Mouse (Mus musculus): Measurements from ENCODE around the gene Med22.

DNA sequence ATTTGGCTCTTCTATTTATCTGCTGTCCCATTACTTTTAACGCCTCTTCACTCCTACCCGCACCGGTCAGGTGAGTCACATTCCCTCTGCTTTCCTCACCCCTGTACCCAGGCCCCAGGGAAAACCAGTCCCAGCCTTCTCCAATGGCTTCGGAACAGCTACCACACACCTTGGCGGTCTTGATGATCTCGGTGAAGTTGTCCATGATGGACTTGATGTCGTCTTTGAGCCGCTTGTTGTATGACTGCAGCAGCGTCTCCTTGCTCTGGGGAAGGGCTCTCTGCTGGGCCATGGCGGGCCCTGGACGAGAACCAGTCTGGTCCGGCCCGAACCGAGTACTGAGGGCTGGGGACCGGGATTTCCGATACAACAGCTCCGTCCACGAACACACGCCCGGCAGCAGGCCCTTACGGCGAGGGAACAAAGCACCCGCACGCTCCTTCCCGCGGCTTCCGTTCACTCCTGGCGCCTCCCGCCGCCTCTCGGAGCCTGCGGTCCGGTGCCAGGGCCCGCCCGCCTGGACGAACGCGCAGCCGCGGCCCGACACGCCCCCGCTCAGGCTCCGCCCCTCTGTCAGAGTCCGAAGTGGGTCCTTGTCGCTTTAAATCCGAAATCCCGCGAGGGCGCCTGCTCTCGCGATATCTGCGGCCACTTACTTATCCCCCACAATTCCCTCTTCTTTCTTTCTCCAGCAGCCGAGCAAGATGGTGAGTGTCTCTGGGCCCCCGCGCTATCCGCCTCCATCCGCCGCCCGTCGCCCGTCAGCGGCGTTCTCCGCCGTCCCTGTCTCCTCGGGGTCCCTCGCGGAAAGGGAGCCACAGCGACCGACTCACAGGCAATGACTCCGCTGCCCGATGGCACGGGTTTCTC is at the start of gene Med22, which contains the start of gene Rpl7a:
- no peak for TF ChIP-seq CTCF (IDR thresholded peaks at IDR 0.05)
- TF ChIP-seq POLR2A (IDR thresholded peaks at IDR 0.05; ENCODE audit: insufficient read depth, low read depth, low read length), result peak; percentile 96
